Mouse (Mus musculus) liver, embryonic 15.5 days (tissue): ENCODE measurements around the gene Cdc26. TPM values are rescaled to one million over a fixed set of nuclear protein-coding genes. Genes with fewer than 3 reads are reported as not detected.

ENCODE experiments used
- ATAC-seq: fragments of 200-750 bp; cut with Nextera tagmentation; 2 replicates; pipeline ENCODE4 v1.8.0; 2017; ENCODE audit warnings: moderate number of reproducible peaks, mild to moderate bottlenecking, moderate library complexity; ENCODE audit not compliant: insufficient read depth
- H3K27ac ChIP-seq: fragments of 300-500 bp; sonication (generic); replicated peaks from 2 replicates; pipeline ENCODE4 v1.5.1; 2015; ENCODE audit warnings: mild to moderate bottlenecking, inconsistent platforms
- H3K27me3 ChIP-seq: fragments of 300-500 bp; sonication (generic); 2 replicates; pipeline ENCODE4 v1.6.1; 2015; ENCODE audit warnings: mild to moderate bottlenecking, inconsistent platforms
- H3K36me3 ChIP-seq: fragments of 300-500 bp; sonication (generic); replicated peaks from 2 replicates; pipeline ENCODE4 v1.6.1; 2015; ENCODE audit warnings: moderate library complexity, mild to moderate bottlenecking, inconsistent platforms
- H3K4me1 ChIP-seq: fragments of 300-500 bp; sonication (generic); replicated peaks from 2 replicates; pipeline ENCODE4 v1.6.1; 2015; ENCODE audit warnings: inconsistent platforms
- H3K4me2 ChIP-seq: fragments of 300-500 bp; sonication (generic); 2 replicates; pipeline ENCODE4 v1.6.1; 2015; ENCODE audit warnings: moderate library complexity, mild to moderate bottlenecking, inconsistent platforms
- H3K4me3 ChIP-seq: fragments of 300-500 bp; sonication (generic); replicated peaks from 2 replicates; pipeline ENCODE4 v1.5.1; 2015; ENCODE audit warnings: mild to moderate bottlenecking, inconsistent platforms
- H3K9ac ChIP-seq: fragments of 300-500 bp; sonication (generic); 2 replicates; pipeline ENCODE4 v1.6.1; 2015; ENCODE audit warnings: moderate library complexity, mild to moderate bottlenecking, inconsistent platforms
- H3K9me3 ChIP-seq: fragments of 300-500 bp; sonication (generic); replicated peaks from 2 replicates; pipeline ENCODE4 v1.6.1; 2016; ENCODE audit warnings: inconsistent platforms
- WGBS: fragments of 180-500 bp; shearing (Covaris S2); methylation state at CpG from one replicate; pipeline ENCODE4 v1.1.7; 2015; ENCODE audit warnings: mixed read lengths; ENCODE audit not compliant: insufficient replicate concordance; 5-methylcytosine and 5-hydroxymethylcytosine counted together
- polyA plus RNA-seq: library from polyadenylated mRNA; unstranded; fragments of >200 nt; fragmentation: Nextera tagmentation; extraction: Ambion mirVana; gene quantifications from 2 replicates; pipeline ENCODE4 v1.2.1, GENCODE M21; 2015

Gene Cdc26
- 53.5 and 57.4 TPM in 2 replicates for polyA plus RNA-seq

DNA sequence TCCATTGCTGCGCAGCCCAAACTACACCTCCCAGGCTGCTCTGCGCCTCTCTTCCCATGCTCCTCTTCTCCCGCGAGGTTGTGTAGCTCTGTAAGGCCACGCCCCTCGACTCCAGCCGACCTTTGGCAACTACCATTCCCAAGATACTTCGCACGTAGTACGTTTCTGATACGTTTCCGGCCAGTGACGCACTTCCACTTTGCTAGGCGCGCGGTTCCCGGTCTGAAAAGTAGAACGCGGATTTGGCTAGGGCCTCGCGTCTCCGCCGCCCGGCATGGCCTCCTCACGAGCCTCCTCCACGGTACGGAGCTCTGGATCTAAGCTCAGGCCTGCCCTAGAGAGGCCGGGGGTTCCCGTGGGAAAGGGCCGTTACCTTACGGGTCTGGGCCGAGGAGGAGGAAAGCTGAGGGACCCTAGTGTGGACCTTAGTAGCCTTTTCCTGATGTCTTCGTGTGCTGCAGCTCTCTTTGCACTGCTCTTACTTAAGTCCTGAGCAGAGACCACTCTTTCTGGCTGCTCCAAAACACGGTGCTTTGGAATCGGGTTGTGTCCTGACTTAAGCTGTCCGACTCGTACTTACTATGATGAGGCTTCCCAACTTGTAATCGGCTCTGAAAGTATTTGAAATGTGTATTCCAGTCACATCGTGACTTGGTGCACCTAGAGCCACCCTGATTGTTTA, at the start of gene Cdc26, which contains the start of gene Prpf4:
Cdc26 (minus strand) TSS at position 42 of the 682 bp plus-strand sequence.
Prpf4 (plus strand) TSS at position 197 of the 682 bp plus-strand sequence.
- Histone ChIP-seq H3K27me3 (no peaks in the 10 kb centered on the region), H3K36me3 (peaks cover 52% of the 10 kb centered on the region), H3K4me1 (peaks cover 39% of the 10 kb centered on the region), H3K9me3 (no peaks in the 10 kb centered on the region), H3K4me3 (peak within 1 kb of the TSS; percentile 74), H3K27ac (peak within 1 kb of the TSS; percentile 85), H3K4me2 (peak within 1 kb of the TSS; percentile 87), H3K9ac (peak within 1 kb of the TSS; percentile 77)
- WGBS, result under 1% methylated on average over 39 of the region's 39 CpGs
- peak; percentile 99 for ATAC-seq

DNA sequence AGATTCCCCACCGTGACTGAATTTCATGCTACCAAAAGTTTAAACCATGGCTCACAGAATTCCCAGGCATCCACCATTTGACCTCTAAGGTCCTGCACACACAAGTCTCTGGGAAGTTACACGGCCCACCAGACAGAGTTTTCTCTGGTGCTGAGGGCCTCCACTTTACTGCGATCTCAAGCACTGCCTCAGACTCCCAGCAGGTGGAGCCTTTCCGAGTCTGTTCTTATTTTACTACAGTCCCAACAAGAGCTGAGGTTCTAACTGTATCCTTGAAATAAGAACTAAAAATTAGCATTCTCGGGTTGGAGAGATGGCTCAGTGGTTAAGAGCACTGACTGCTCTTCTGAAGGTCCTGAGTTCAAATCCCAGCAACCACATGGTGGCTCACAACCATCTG, 46.6 kb upstream of the Cdc26 start:
- Histone ChIP-seq H3K4me2 (no peak overlapping the region), H3K9ac (no peak overlapping the region), H3K9me3 (no peaks in the 10 kb centered on the region), H3K36me3 (no peaks in the 10 kb centered on the region), H3K27me3 (no peaks in the 10 kb centered on the region), H3K4me3 (no peak overlapping the region), H3K4me1 (no peaks in the 10 kb centered on the region), H3K27ac (no peak overlapping the region)
- ATAC-seq, result no peak
- WGBS, result 42% methylated on average over 5 of the region's 5 CpGs

DNA sequence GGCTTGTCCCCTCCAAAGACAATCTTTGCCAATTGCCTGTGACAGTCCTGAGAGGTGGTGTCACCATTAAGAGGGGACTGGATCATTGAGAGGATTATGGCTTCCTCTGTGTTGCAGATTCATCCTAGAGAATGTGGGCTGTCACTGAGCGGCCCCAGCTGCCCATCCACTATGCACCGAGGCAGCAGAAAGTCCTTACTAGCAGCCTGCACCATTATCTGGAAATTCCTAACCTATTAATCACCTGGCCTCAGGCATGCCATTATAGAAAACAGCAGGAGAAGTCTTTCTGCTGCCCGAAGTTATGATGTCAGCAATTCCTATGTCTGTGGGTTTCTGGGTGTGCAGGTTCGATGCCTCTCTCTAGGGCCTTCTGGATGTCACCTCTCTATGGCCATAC, 32.5 kb upstream of the Cdc26 start:
- ATAC-seq, result no peak
- H3K9ac ChIP-seq, result no peak overlapping the region
- H3K27ac ChIP-seq, result no peak overlapping the region
- no peaks in the 10 kb centered on the region for H3K4me1 ChIP-seq
- H3K9me3 ChIP-seq, result no peaks in the 10 kb centered on the region
- no peak overlapping the region for H3K4me2 ChIP-seq
- no peak overlapping the region for H3K4me3 ChIP-seq
- no peaks in the 10 kb centered on the region for H3K36me3 ChIP-seq
- 56% methylated on average over 4 of the region's 4 CpGs for WGBS
- no peaks in the 10 kb centered on the region for H3K27me3 ChIP-seq

DNA sequence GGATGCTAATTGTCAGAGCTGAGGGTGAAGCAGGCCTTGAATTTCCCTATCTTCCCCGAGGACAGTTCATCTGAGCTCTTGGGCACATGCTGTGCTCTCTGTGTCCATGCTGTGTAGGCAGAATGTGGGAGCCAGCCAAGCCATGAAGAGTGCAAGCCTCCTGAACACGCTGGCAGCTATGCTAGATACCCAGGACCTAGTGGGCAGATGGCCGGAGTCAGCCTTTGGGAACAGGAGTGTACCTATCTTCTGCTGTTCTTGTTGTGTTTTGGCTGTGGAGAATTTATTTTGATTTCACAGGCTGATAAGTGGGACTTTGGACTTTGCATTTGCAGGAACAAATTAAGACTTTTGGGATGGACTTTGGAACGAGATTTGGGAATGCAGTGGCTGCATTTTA, 32.1 kb upstream of the Cdc26 start:
- WGBS, result 51% methylated on average over 4 of the region's 4 CpGs
- H3K27ac ChIP-seq, result no peak overlapping the region

DNA sequence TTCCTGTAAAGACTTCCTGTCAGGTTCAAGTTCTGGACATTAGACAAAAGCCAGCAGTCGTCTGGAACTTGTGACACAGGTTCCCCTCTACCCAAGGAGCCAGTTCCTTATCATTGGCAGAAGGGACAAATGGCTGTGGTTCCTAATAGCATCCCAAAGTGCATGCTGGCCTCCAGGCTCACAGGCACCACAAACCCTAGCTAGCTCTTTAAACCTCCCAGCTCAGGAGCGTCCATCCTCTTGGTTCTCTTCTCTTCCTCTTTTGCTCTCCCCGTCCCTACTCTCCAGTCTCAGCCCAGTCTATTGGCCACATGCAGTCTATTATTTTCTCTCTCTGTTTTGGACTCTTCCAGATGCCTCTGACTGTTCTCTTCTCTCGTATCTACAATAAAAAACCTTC, 31.4 kb upstream of the Cdc26 start:
- Histone ChIP-seq H3K27me3 (no peaks in the 10 kb centered on the region), H3K4me1 (no peaks in the 10 kb centered on the region), H3K4me3 (no peak overlapping the region), H3K4me2 (no peak overlapping the region), H3K27ac (no peak overlapping the region), H3K9ac (no peak overlapping the region), H3K36me3 (no peaks in the 10 kb centered on the region), H3K9me3 (no peaks in the 10 kb centered on the region)
- WGBS, result 26% methylated on average over 4 of the region's 4 CpGs
- no peak for ATAC-seq

More for the DNA sequence above, 32.1 kb upstream of the Cdc26 start:
- Histone ChIP-seq H3K4me2 (no peak overlapping the region), H3K4me1 (no peaks in the 10 kb centered on the region), H3K36me3 (no peaks in the 10 kb centered on the region), H3K27me3 (no peaks in the 10 kb centered on the region), H3K9ac (no peak overlapping the region), H3K4me3 (no peak overlapping the region), H3K9me3 (no peaks in the 10 kb centered on the region)
- no peak for ATAC-seq

DNA sequence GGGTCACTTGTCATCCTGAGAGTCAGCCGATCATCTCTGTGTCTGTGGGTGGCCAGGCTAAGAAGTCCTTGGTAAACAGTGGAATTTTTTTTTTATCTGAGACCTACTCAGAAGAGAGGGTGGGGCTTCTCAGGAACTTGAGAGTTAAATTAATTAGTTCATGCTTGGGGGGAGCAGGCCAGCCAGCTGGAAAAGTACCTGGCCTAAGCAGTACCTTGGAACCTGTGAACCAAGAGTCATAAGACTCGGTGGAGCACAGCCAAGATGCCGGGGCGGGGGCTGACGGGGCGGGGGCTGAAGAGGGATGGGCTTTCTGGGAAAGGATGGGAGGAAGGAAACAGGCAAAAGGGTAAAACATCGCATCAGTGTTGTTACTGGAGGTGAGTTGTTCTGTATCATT, 29.4 kb upstream of the Cdc26 start:
- no peak for ATAC-seq
- Histone ChIP-seq H3K9me3 (no peaks in the 10 kb centered on the region), H3K9ac (no peak overlapping the region), H3K27ac (no peak overlapping the region), H3K36me3 (no peaks in the 10 kb centered on the region), H3K4me2 (no peak overlapping the region), H3K4me1 (no peaks in the 10 kb centered on the region), H3K4me3 (no peak overlapping the region), H3K27me3 (no peaks in the 10 kb centered on the region)
- WGBS, result 67% methylated on average over 7 of the region's 7 CpGs

DNA sequence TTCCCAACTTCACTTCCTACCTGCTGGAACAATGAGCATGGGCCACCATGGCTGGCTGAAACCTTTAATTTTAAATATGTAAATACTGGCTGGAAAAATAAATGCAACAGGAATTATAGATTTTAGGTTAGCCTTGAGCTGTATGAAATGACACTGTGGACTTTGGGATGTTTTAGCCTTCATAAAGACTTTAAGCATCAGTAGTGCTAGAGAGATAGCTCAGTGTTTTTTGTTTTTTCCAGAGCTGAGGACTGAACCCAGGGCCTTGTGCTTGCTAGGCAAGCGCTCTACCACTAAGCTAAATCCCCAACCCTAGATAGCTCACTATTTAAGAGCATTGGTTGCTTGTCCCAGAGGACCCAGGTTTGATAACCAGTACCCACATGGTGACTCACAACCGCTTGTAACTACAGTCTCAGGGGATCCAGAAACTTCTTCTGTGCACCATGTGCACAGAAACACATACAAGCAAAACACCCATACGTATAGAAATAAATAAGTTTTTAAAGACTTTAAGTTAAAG, 28.9 kb upstream of the Cdc26 start:
- Histone ChIP-seq H3K9me3 (no peaks in the 10 kb centered on the region), H3K4me1 (no peaks in the 10 kb centered on the region), H3K27ac (no peak overlapping the region), H3K27me3 (no peaks in the 10 kb centered on the region), H3K36me3 (no peaks in the 10 kb centered on the region), H3K4me3 (no peak overlapping the region), H3K9ac (no peak overlapping the region), H3K4me2 (no peak overlapping the region)
- 66% methylated on average over 3 of the region's 3 CpGs for WGBS
- no peak for ATAC-seq

DNA sequence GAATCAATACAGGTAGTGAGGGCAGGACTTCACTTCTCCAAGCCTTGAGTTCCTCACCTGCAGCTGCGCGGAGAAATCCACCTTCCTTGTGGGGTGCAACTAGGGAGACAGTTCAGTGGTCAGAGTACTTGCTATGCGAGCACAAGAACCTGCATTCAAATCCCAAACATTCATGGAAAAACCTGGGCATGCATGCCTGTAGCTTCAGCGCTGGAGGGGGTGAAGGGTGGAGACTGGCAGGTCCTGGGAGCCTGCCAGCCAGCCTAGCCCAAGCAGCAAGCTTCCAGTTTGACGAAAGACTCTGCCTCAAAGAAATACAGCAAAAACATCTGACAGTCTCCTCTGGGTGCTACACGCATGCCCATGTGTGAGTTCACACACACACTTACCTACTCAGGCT, 26.6 kb upstream of the Cdc26 start, which contains the start of gene Rnf183:
Rnf183 (minus strand) TSS at position 172 of the 400 bp plus-strand sequence.
- Histone ChIP-seq H3K27ac (no peak within 1 kb of the TSS), H3K4me2 (no peak within 1 kb of the TSS), H3K4me1 (peaks cover 16% of the 10 kb centered on the region), H3K27me3 (no peaks in the 10 kb centered on the region), H3K9me3 (no peaks in the 10 kb centered on the region), H3K4me3 (no peak within 1 kb of the TSS), H3K9ac (no peak within 1 kb of the TSS), H3K36me3 (no peaks in the 10 kb centered on the region)
- ATAC-seq, result no peak
- WGBS, result 75% methylated on average over 6 of the region's 6 CpGs

DNA sequence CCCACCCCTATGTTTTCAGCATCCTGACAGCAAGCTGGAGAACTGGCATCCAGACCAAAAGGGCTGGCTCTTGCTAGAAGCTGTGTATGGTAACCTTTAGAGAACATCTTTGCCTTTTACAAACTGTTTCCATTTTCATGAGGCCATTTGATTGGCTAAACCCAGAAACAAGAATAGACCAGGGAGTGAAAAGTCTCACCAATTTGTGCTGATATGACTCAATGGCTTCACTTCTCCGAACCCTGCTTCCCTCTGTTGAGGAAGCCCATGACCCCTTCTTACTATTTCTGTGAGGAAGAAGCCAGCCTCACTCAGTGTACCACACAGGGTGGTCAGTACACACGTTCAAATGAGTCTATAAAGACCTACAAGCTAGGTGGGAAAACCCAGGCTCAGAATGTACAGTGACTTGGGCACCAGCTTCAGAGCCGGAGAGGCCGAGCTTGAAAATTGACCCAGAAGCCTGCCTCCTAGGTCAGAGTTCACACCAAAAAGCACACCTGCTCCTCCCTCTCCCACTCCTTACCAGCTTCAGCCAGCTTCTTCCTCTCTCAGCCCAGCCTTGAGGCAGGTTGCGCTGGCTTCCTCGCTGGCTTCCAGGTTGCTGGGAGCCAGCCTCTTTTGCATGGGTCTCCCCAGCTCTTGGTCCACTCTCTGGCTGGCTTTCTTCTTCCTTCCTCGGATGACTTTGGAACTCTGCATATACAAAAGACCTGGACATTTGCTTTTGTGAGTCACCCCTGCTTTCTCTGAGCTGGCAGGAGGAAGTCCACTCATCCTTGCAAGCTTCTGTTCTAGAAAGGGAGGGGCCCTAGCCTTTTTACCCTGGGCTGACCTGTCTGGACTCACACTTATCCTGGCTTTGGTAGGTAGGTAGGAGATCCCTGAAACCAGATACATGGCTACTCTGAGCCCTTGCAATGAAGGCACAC, 25.8 kb upstream of the Cdc26 start:
- WGBS, result 57% methylated on average over 7 of the region's 7 CpGs
- no peak overlapping the region for H3K4me3 ChIP-seq
- H3K4me2 ChIP-seq, result no peak overlapping the region
- H3K9me3 ChIP-seq, result no peaks in the 10 kb centered on the region
- H3K9ac ChIP-seq, result no peak overlapping the region
- no peak for ATAC-seq
- no peak overlapping the region for H3K27ac ChIP-seq
- H3K36me3 ChIP-seq, result no peaks in the 10 kb centered on the region
- H3K4me1 ChIP-seq, result peaks cover 16% of the 10 kb centered on the region
- peaks cover 3% of the 10 kb centered on the region for H3K27me3 ChIP-seq

DNA sequence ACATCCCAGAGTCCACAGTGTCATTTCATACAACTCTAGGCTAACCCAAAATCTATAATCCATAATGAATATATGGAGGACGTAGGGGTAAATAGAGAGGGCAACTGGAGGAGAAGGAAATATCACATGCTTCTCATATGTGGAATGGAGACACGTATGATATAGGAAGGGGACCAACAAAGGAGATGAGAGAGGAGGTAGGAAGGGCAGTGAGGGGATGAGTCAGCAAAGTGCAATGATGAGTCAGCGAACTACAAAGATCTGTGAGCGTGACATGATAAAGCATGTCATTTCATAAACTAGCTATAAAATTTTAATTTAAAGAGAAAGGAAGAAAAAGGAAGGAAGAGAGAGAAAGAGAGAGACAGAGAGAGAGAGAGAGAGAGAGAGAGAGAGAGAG, 23.1 kb upstream of the Cdc26 start:
- Histone ChIP-seq H3K27me3 (peaks cover 6% of the 10 kb centered on the region), H3K27ac (peak overlapping the region; percentile 66), H3K36me3 (no peaks in the 10 kb centered on the region), H3K4me3 (no peak overlapping the region), H3K4me1 (peaks cover 16% of the 10 kb centered on the region), H3K4me2 (peak overlapping the region; percentile 1; the same call in 1 of the 2 replicates), H3K9ac (no peak overlapping the region), H3K9me3 (no peaks in the 10 kb centered on the region)
- ATAC-seq, result peak; percentile 69
- 36% methylated on average over 4 of the region's 4 CpGs for WGBS

DNA sequence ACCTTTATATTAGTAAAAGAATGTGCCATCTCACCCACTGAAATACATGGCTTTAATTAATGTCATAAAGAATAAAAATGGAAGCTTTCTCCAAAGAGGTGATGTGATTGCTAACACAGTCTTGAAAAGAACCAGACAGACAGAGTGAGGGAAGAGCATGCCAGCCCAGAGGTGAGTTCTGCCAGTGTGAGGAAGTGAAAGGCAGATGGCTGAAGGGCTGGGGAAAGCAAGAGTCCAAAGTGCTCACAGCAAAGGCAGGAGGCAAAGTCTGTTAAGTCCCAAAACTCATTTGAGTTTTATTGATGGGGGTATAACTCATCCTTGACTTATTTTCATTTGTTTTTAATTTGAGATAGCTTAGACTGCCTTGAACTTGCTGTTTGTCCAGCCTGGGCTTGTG, 22.2 kb upstream of the Cdc26 start:
- Histone ChIP-seq H3K36me3 (peaks cover 4% of the 10 kb centered on the region; the same call in 1 of the 2 replicates), H3K9ac (no peak overlapping the region), H3K27me3 (peaks cover 6% of the 10 kb centered on the region), H3K4me1 (peaks cover 16% of the 10 kb centered on the region), H3K27ac (peak overlapping the region; percentile 66), H3K9me3 (no peaks in the 10 kb centered on the region), H3K4me2 (no peak overlapping the region), H3K4me3 (no peak overlapping the region)
- no peak for ATAC-seq
